Mouse (Mus musculus) gonadal fat pad, adult 2 months (tissue): ENCODE data around the gene Hmgn3. TPM values are rescaled to one million over a fixed set of nuclear protein-coding genes. Genes with fewer than 3 reads are reported as not detected.

Experiments used
- DNase-seq: peaks from one replicate; pipeline ENCODE4 v3.0.0-alpha.2; 2012; ENCODE audit warnings: low read depth
- polyA plus RNA-seq: library from polyadenylated mRNA; depleted of rRNA; stranded (reverse); fragments of >200 nt; gene quantifications from 2 replicates; pipeline ENCODE4 v1.2.3, GENCODE M21; 2012; rRNA removed

The Hmgn3 gene
- polyA plus RNA-seq, 1 experiment = 16.4 TPM

DNA sequence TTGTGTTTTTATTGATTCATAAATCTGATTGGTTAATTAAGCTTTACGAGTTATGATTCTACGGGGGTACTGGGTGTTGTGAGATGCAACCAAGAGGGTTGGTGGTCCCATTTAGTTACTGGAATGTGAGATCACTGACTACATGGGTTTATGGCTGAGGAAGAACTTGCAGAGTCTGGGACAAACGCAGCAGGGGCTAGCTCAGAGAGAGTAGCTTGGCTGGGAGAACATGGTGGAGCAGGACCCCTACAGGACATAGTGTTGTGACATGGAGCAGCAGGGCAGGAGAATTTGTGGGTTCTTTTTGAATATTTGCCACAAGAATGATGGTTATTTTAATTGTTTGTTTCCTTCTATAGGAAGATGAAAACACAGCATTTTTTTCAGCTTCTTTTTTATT lies 45.7 kb downstream of the Hmgn3 start:
- DNase-seq = no peak

DNA sequence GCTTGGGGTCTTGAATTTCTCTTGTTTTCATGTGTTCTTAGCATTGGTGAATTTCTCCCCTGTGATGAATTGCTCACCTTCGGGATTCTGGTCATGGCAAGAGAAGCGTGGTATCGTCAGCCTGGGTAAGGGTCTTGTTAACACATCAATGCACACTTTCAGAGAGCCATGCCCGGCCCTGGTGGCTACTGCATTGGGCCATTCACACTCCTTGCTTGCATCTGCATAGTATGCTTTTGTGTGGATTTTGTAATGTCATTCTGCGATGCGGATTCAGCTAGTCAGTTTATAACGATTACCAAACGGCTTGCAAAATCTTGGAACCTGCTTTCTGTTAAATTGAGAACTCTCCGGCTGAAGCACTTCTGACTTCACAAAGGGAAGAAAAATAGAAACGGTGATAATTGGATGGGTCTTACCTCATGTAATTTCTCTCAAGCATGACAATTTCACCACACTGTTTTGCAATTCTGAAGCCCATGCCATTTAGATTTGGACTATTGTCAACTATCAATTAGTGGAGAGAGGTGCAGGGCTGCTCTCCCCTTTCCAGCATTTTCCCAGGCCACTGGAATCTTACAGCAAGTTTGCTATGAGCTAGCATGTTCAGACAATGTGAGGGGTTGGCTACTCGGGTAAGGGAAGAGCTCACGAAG lies 47.7 kb downstream of the Hmgn3 start:
- no peak for DNase-seq

DNA sequence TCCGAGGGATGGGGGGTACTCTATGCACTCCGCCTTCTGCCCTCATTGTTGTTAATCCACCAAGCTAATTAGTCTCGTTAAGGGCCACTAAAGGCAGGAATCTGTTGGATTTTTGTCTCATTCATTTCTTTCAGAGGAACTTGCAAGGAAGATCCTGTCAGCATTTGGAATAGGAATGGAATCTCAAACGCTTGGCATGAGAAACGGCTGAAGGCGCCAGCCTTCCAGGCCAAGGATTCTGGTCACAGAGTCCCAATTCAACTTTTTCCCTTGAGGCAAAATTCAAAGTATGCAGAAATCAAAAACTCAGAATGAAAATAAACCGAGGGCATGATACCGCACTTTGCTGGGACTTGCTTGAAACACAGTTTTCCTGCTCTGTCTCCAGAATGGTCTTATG lies 48.7 kb downstream of the Hmgn3 start:
- DNase-seq = no peak

DNA sequence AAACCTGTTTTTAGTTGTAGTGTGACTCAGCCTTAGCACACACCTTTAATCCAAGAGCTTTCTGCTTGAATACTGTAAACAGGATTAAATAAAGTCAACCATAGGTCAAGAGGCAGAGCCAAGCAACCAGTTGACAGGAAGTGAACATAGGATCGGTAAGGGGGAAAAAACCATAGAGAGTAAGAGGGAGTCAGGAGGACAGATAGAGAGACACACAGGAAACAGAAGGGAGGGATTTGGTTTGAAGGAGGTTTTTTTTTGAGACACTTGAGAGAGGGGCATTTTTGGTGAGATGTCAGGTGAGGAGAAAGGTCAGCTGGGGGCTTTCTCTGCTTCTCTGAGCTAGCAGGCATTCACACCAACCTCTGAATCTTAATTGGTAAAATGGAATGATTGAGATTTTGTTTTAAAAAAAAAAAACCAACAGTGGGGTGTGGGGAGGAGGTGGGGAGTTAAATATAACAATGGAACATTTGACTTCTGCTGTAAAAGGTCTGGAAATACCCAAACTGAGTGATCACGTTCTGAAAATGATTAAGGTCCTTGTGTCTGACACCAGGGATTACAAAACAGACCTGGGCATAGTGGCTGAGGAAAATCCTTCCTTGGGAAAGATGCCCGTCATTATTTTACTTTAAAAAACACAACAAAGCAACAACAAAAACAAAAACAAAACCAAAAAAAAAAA lies 51.7 kb downstream of the Hmgn3 start:
- DNase-seq = no peak

DNA sequence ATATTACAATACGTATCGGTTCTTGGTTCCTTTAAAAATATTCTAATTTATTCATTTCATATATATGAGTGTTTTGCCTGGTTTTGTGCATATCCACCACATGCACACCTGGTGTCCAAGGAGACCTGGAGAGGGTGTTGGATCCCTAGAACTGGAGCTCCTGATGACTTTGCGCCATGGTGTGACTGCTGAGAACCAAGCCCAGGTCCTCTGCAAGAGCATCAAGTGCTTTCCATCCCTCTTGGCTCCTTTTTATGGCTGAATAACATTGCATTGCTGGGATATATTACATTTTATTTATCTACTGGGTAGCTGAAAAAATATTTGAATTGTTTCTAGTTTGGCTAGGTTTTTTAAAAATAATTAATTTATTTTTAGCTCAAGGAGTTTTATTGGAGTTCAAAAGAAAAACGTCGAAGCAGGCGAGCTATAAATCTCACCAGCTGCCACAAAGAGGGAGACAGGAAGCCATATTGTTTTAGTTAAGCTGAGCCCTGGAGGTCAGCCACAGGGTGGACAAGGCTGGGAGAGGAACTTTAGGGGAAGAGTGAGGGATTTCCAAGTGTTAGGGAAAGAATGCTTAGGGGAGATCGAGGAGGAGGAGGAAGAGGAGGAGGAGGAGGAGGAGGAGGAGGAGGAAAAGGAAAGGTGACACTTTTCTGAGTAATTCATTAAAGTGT lies 62.6 kb downstream of the Hmgn3 start:
- DNase-seq = no peak

DNA sequence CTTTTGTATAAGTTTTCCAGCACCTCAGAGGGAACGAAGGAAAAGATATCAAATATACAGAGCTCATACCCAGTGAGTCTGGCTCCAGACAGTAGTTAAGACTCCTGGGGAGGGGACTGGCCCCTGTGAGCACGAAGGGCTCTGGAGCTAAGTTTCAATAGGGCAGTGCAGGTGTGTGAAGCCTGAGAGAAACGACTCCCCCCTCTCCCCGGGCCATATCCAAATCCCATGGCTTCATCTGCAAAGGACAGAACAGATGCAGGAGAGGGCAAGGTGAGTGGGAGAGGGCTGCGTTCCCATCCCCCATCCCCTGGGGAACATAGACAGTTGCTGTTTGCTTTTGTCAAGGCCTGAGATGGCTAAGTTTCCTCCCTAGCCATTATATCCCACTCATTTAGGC lies 63.4 kb downstream of the Hmgn3 start:
- no peak for DNase-seq

DNA sequence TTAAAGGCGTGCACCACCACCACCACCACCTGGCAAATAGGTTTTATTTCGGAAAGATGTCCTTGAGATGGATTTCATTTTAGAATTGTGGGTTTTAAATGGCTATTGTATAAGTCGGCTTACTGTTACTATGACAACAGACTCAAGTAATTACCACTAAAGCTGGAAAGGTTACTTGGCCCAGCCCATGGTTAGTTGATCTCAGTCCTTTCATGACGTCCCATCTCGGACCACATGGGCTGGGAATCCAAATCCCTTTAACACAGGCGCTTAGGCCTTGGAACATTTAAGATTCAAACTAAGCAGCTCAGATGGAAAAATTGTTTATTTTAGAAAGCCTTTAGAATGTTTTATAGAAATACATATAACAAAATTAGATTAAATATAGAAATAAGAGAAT lies 64.2 kb downstream of the Hmgn3 start:
- no peak for DNase-seq

DNA sequence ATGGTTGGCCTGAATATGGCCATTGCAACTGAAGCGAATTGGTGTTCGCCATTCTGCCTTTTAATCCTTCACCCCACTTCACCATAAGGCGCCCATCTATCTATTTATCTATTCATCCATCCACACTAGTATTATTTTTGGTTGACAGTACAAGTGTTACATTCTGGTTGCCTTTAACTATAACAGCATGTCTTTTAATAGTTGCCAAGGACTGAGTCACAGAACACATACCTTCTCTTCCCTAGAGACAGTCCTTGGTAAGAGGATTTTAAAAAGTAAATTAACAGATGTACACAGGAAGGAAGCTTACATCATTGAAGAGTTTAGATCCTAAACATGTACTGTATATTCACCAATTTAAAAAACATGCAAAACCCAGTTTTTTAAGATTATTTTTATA lies 66.8 kb downstream of the Hmgn3 start:
- DNase-seq = no peak

DNA sequence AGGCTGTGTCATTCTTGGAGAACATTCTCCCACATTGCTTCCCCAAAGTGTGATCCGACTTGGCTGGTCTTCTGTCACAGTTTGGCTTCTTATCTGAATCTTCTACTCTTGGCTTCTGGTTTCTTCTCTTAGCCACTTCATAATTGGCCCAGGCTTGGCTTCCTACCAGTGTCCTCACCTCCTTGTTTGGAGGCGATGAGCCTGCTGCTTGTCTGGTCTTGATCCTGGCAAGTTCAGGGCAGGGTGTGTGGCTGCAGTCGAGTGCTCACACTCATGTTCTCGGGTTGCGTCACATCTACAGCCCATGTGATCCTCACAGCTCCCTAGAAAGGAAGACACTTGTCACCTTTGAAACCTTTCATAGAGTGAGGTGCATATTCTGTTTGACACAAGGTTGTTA lies 78.2 kb downstream of the Hmgn3 start:
- peak; percentile 57 for DNase-seq

DNA sequence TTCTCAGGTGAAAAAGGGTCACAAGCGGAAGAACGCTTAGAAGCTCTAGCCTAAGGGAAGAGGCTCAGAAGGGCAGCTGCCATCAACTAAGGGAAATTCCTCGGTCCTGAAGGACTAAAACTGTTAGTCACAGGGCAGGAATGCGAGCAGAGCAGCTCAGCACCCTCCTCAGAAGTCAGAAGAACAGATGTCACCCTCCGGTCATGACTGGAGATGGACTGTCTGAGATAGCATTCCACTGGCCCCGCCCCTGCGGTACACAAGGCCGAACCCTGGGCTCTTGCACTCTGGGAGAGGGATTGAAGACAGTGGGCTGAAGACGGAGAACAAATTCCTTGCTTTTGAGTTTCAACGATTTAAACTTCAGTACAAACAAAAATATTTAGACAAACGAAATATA lies 85.2 kb downstream of the Hmgn3 start:
- no peak for DNase-seq

Other genes starting within 250 kb of the Hmgn3 start
- gene Phip, start 171.2 kb downstream of the Hmgn3 start, polyA plus RNA-seq = 3.8 and 4.9 TPM in 2 replicates